Mouse (Mus musculus) olfactory bulb, adult 2 months (tissue): ENCODE measurements around the gene Podn. TPM values are rescaled to one million over a fixed set of nuclear protein-coding genes. Genes with fewer than 3 reads are reported as not detected.
A peak's percentile ranks its signal among the peaks of the same experiment; 100 is the strongest.

ENCODE experiments used
- H3K27ac ChIP-seq: fragments of 200-500 bp; 2 replicates; pipeline ENCODE4 v1.5.1; 2012; ENCODE audit warnings: low read depth, low read length; ENCODE audit not compliant: insufficient read depth
- H3K4me1 ChIP-seq: fragments of 200-500 bp; 2 replicates; pipeline ENCODE4 v1.6.1; 2012; ENCODE audit warnings: low read length; ENCODE audit not compliant: control insufficient read depth, insufficient read depth
- H3K4me3 ChIP-seq: fragments of 200-500 bp; 2 replicates; pipeline ENCODE4 v1.5.1; 2012; ENCODE audit warnings: mild to moderate bottlenecking, low read depth, low read length, moderate library complexity; ENCODE audit not compliant: insufficient read depth
- CTCF ChIP-seq: fragments of 200-500 bp; IDR thresholded peaks from 2 replicates; pipeline ENCODE4 v1.5.1; 2012; ENCODE audit warnings: low read depth, mild to moderate bottlenecking, low read length, moderate library complexity; ENCODE audit not compliant: insufficient read depth
- POLR2A ChIP-seq: fragments of 200-500 bp; IDR thresholded peaks from 2 replicates; pipeline ENCODE4 v1.6.1; 2012; ENCODE audit warnings: mild to moderate bottlenecking, low read depth, low read length, moderate library complexity; ENCODE audit not compliant: insufficient read depth
- WGBS: fragments of 180-500 bp; shearing (Covaris S2); methylation state at CpG from one replicate; pipeline ENCODE4 v1.1.7; 2018; 5-methylcytosine and 5-hydroxymethylcytosine counted together
- polyA plus RNA-seq: library from polyadenylated mRNA; stranded (reverse); fragments of >200 nt; gene quantifications from 2 replicates; pipeline ENCODE4 v1.2.4, GENCODE M21; 2012; ENCODE audit warnings: low replicate concordance; ENCODE audit not compliant: missing spikeins, insufficient read depth, insufficient read length

Gene Podn
- polyA plus RNA-seq, 1 experiment = not detected

DNA sequence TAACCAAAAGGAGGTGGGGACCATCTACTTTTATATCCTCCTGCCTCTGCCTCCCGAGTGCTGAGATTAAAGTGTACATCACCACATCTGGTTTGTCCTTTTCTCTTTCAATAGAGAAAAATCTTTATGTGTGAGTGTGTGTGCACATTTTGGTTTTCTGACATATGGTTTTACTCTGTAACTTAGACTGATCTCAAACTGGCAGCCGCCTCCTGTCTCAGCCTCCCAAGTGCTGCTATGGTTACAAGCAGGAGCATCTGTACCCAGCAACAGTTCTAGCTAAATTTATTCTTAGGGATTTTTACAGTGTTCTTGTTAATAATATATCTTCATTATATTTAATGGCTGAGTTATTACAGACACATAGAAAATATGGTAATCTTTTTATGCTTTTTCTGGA lies 39.0 kb downstream of the Podn start:
- H3K4me3 ChIP-seq = no peak overlapping the region
- TF ChIP-seq CTCF = no peak
- no peak for TF ChIP-seq POLR2A
- peaks cover 17% of the 10 kb centered on the region for H3K4me1 ChIP-seq
- H3K27ac ChIP-seq = no peak overlapping the region
- WGBS = 97% methylated on average over 2 of the region's 2 CpGs

DNA sequence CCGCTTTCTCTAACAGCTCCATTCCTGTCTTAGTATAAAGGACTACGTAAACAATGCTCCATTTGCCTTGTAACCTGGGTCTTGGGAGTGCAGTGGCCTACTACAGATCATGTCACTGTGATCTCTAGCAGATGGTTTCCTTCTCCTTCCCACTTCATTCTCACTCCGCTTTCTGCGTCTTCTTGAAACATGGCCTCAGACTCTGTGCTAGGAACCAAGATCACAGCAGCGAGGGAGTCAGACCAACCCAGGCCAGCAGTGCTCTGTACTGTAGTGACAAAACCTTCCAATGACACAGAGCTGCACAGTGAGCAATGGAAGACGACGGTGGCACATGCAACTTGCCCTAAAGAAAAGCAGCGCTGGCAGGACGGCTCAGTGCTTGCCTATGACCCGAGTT lies 40.4 kb downstream of the Podn start:
- peaks cover 23% of the 10 kb centered on the region for H3K4me1 ChIP-seq
- no peak overlapping the region for H3K27ac ChIP-seq
- no peak for TF ChIP-seq POLR2A
- TF ChIP-seq CTCF = no peak
- H3K4me3 ChIP-seq = no peak overlapping the region
- WGBS = 93% methylated on average over 10 of the region's 10 CpGs

DNA sequence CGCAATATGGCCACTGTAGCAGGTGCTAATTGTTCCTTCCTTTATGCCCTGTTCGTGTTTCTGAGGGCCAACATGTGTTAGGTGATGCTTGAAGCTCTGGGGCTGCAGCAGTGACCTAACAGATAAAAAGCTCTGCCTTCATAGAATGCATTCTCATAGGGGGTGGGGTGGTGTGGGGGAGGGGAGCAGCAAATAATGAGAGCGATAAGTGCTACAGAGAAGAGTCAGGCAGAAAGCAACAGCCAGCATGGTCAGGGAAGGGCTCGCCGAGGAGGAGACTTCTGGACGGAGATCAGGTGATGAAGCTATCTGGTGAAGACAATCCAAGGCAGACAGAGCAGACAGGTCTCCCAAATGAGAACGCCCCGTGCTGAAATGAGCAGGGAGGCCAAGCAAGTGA lies 43.6 kb downstream of the Podn start:
- Histone ChIP-seq H3K4me3 (no peak overlapping the region), H3K27ac (no peak overlapping the region), H3K4me1 (peaks cover 6% of the 10 kb centered on the region)
- TF ChIP-seq POLR2A = no peak
- no peak for TF ChIP-seq CTCF
- WGBS = 90% methylated on average over 8 of the region's 8 CpGs

GRCm38 (mm10) chr4:108051687-108052274 lies 44.5 kb downstream of the Podn start:
- H3K4me1 ChIP-seq = peaks cover 6% of the 10 kb centered on the region
- no peak overlapping the region for H3K4me3 ChIP-seq
- TF ChIP-seq CTCF = no peak
- TF ChIP-seq POLR2A = no peak
- peak overlapping the region; percentile 42; the same call in 1 of the 2 replicates for H3K27ac ChIP-seq
- WGBS = 51% methylated on average over 10 of the region's 10 CpGs

GRCm38 (mm10) chr4:108046136-108046535 lies 50.1 kb downstream of the Podn start:
- H3K27ac ChIP-seq = no peak overlapping the region
- TF ChIP-seq CTCF (no peak), POLR2A (no peak)
- 70% methylated on average over 8 of the region's 8 CpGs for WGBS
- H3K4me1 ChIP-seq = peaks cover 6% of the 10 kb centered on the region
- H3K4me3 ChIP-seq = no peak overlapping the region

DNA sequence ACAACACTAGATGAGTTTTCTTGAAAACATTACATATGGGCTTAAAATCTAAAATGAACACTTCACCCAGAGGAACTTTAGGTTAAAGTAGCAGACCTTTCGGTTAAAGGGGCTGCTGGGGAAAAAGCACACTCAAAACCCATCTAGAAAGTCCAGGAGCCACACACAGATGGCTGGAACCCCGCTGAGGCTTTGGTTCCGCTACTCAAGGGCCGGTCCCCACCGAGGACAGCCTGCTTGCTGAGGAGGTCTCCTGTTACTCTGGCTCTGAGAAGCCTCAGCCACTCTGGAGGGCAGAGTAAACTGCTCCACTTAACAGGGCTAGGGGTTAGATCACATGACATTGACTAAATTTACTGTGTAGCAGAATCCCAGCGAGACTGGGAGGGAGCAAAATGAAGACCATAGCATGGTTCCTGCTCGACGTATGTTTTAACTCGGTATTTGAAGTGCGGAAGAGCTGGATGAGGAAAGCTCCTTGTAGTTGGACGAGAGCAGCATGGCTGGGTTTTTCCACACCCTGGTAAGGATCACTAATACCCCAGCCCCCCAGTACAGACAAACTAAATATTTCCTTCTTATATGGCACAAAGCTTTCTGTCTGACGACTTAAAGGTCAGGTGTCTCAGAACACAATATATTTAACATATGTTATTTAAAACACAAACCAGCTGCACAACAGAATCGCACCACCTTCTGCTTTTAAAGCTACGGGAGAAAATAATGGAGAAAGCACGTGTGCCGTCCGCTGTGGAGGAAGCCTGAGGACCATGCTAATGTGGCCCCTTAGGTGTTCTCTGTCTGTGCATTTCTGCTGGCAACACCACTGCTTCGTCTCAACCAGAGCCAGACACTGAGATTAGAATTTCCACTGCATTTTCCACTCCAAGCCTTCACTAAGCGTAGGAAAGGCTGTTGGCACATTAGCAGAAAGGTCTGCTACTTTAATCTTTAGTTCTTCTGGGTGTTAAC lies 50.8 kb downstream of the Podn start:
- peaks cover 6% of the 10 kb centered on the region for H3K4me1 ChIP-seq
- H3K4me3 ChIP-seq = no peak overlapping the region
- WGBS = 66% methylated on average over 19 of the region's 19 CpGs
- no peak for TF ChIP-seq POLR2A
- TF ChIP-seq CTCF = no peak
- H3K27ac ChIP-seq = no peak overlapping the region

- peaks cover 3% of the 10 kb centered on the region for H3K4me1 ChIP-seq
- TF ChIP-seq POLR2A (no peak), CTCF (no peak)
- H3K27ac ChIP-seq = no peak overlapping the region
- H3K4me3 ChIP-seq = no peak overlapping the region
- WGBS = 70% methylated on average over 8 of the region's 8 CpGs
These were observed 59.2 kb downstream of the Podn start for GRCm38 (mm10) chr4:108037027-108037426.

DNA sequence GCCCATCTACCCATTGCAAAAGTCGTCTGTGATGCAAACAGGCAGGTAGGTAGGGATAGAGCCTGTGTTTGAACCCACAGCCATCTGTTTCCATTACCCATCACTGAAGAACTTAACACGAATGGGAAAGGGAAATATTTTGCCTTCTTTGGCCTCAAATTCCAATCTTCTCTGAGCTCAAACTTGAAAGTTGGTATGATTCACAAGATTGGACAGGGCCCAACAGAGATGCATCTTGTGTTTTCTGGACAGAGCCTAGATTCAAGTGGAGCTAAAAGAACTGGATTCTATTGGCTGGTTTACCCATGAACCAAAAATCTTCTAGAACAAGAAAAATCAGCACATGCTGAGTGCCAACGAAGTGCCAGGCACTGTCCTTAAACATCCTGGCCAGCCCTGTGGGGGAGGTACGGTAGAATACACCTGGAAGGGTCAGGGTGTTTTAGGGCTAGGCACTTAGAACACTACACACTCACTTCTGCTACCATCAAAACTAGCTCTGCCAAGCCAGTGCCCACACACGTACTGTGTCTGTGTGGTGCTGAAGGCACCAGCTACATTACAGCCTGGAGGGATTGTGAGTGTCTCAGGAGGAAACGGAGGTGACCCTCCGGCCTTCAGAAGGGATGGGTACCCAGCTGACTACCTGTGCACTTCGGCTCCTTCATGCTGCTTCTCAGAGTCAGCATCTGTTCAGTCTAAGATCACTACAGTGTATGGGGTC lies 63.0 kb downstream of the Podn start:
- Histone ChIP-seq H3K4me1 (peaks cover 14% of the 10 kb centered on the region), H3K27ac (no peak overlapping the region), H3K4me3 (no peak overlapping the region)
- TF ChIP-seq POLR2A = no peak
- TF ChIP-seq CTCF = no peak
- 91% methylated on average over 8 of the region's 8 CpGs for WGBS
